Mouse (Mus musculus) small intestine, adult 2 months (tissue): ENCODE measurements around the gene Ehd1.

Experiments
- CTCF ChIP-seq: fragments of 200-500 bp; IDR thresholded peaks from 2 replicates; pipeline ENCODE4 v1.5.1; 2012; ENCODE audit warnings: low read depth, mild to moderate bottlenecking, control low read depth, inconsistent platforms, low read length, moderate library complexity, mixed read lengths; ENCODE audit not compliant: insufficient replicate concordance, insufficient read length; ENCODE audit errors: extremely low read depth
- POLR2A ChIP-seq: fragments of 200-500 bp; IDR thresholded peaks from 2 replicates; pipeline ENCODE4 v1.6.1; 2012; ENCODE audit warnings: low read depth, mild to moderate bottlenecking, control low read depth, inconsistent platforms, low read length, moderate library complexity

DNA sequence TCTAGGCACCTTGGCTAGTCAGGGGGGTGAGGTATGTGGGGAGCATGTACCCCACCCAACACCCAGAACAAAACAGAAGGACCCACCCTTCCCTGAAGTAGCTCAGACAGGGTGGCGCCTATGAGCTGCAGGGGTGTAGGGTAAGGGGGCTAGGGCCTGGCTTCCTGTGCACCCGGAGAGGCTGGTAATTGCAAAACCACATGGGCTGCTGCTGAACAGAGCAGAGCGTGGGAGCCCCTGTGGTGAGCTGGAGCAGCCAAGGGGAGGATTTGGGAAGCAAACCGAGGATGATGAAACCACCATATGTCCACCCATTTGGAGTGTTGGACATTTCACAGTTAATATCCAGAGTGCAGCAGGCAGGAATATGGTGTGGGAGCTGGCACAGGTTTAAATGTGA, 26.0 kb downstream of the Ehd1 start:
- TF ChIP-seq POLR2A (no peak), CTCF (no peak)
